Mouse (Mus musculus): ENCODE measurements at regions not wholly inside any gene's neighbourhood (a gene's known extent, or its start where the extent isn't known, plus 50 kb on each side); places are given as distances from the start of the nearest gene placed in this dataset.
"Not testable (repeated sequence)": the region's sequence is repeated elsewhere in the genome, so short reads cannot be mapped to it uniquely, and the experiment has no call there.

- DNase-seq (ENCODE audit: low spot score in 2 of 2), result not testable (repeated sequence)
Observed at GRCm38 (mm10) chr10:85731163-85731562, 98.1 kb upstream of the Pwp1 start.

GRCm38 (mm10) chr10:85731796-85732388, 97.4 kb upstream of the Pwp1 start:
- not testable (repeated sequence) for DNase-seq (ENCODE audit: low spot score in 2 of 2)

- no peak for DNase-seq (ENCODE audit: low spot score in 2 of 2)
Observed at GRCm38 (mm10) chr10:85737796-85738195, 91.5 kb upstream of the Pwp1 start.

GRCm38 (mm10) chr10:85739008-85739407, 90.3 kb upstream of the Pwp1 start:
- DNase-seq (ENCODE audit: low spot score in 2 of 2), result no peak

GRCm38 (mm10) chr10:85739565-85739964, 89.7 kb upstream of the Pwp1 start:
- DNase-seq (ENCODE audit: low spot score in 2 of 2), result peak; percentile 7 to 8

GRCm38 (mm10) chr10:85741972-85742371, 87.3 kb upstream of the Pwp1 start:
- no peak for DNase-seq (ENCODE audit: low spot score in 2 of 2)

GRCm38 (mm10) chr10:85745390-85745789, 83.9 kb upstream of the Pwp1 start:
- not testable (repeated sequence) for DNase-seq (ENCODE audit: low spot score in 2 of 2)

GRCm38 (mm10) chr10:85745818-85746217, 83.5 kb upstream of the Pwp1 start:
- DNase-seq (ENCODE audit: low spot score in 2 of 2), result not testable (repeated sequence)

- not testable (repeated sequence) for DNase-seq (ENCODE audit: low spot score in 2 of 2)
Observed at GRCm38 (mm10) chr10:85749549-85749948, 79.7 kb upstream of the Pwp1 start.

GRCm38 (mm10) chr10:85775035-85775434, 54.3 kb upstream of the Pwp1 start:
- no peak for DNase-seq (ENCODE audit: low spot score in 2 of 2)
